Mouse (Mus musculus) limb, embryonic 13.5 days (tissue): ENCODE results near the gene Slc25a38. TPM values are rescaled to one million over a fixed set of nuclear protein-coding genes. Genes with fewer than 3 reads are reported as not detected.

Experiments used
- ATAC-seq: fragments of 200-750 bp; cut with Nextera tagmentation; 2 replicates; pipeline ENCODE4 v1.8.0; 2017; ENCODE audit warnings: low read depth, moderate number of reproducible peaks, moderate TSS enrichment; ENCODE audit not compliant: low FRiP score
- H3K27ac ChIP-seq: fragments of 300-500 bp; sonication (generic); 2 replicates; pipeline ENCODE4 v1.5.1; 2015; ENCODE audit warnings: inconsistent platforms, mild to moderate bottlenecking, moderate library complexity
- H3K27me3 ChIP-seq: fragments of 300-500 bp; sonication (generic); 2 replicates; pipeline ENCODE4 v1.6.1; 2015; ENCODE audit warnings: mild to moderate bottlenecking, inconsistent platforms
- H3K36me3 ChIP-seq: fragments of 300-500 bp; sonication (generic); 2 replicates; pipeline ENCODE4 v1.6.1; 2015; ENCODE audit warnings: inconsistent platforms, mild to moderate bottlenecking, moderate library complexity
- H3K4me1 ChIP-seq: fragments of 300-500 bp; sonication (generic); 2 replicates; pipeline ENCODE4 v1.6.1; 2015; ENCODE audit warnings: inconsistent platforms
- H3K4me2 ChIP-seq: fragments of 300-500 bp; sonication (generic); replicated peaks from 2 replicates; pipeline ENCODE4 v1.6.1; 2015; ENCODE audit warnings: inconsistent platforms, mild to moderate bottlenecking, moderate library complexity
- H3K4me3 ChIP-seq: fragments of 300-500 bp; sonication (generic); 2 replicates; pipeline ENCODE4 v1.5.1; 2015; ENCODE audit warnings: moderate library complexity, mild to moderate bottlenecking, inconsistent platforms
- H3K9ac ChIP-seq: fragments of 300-500 bp; sonication (generic); 2 replicates; pipeline ENCODE4 v1.6.1; 2015; ENCODE audit warnings: mild to moderate bottlenecking, inconsistent platforms
- H3K9me3 ChIP-seq: fragments of 300-500 bp; sonication (generic); 2 replicates; pipeline ENCODE4 v1.6.1; 2016; ENCODE audit warnings: inconsistent platforms
- WGBS: fragments of 180-500 bp; shearing (Covaris S2); methylation state at CpG from one replicate; pipeline ENCODE4 v1.1.7; 2015; 5-methylcytosine and 5-hydroxymethylcytosine counted together
- polyA plus RNA-seq: library from polyadenylated mRNA; unstranded; fragments of >200 nt; fragmentation: Nextera tagmentation; extraction: Ambion mirVana; gene quantifications from 2 replicates; pipeline ENCODE4 v1.2.1, GENCODE M21; 2015

Slc25a38 gene
- polyA plus RNA-seq, 1 experiment from 2014 or later, result 34.0 TPM

DNA sequence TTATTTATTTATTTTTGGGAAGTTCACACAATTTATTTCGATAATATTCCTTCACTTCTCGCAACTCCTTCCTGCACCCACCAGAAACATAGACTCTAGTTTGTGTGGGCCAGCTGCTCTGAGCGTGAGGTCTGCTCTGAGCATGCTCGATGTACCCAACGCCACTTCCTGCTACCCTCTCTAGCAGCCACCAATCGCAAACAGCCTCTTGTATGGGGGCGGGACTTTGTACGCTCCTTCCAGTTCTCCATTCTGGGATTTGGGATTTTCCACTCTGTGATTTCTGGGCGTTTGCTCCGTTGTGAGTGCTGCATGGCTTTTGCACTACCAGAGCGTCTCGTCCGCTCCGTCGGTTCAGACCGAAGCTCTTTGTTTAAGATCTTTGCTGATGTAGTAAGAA is 53.7 kb downstream of the Slc25a38 start:
- ATAC-seq, result no peak
- H3K9me3 ChIP-seq, result no peaks in the 10 kb centered on the region
- H3K9ac ChIP-seq, result no peak overlapping the region
- no peak overlapping the region for H3K4me3 ChIP-seq
- no peaks in the 10 kb centered on the region for H3K27me3 ChIP-seq
- H3K36me3 ChIP-seq, result no peaks in the 10 kb centered on the region
- no peak overlapping the region for H3K27ac ChIP-seq
- H3K4me1 ChIP-seq, result no peaks in the 10 kb centered on the region
- H3K4me2 ChIP-seq, result no peak overlapping the region
- WGBS, result 88% methylated on average over 16 of the region's 16 CpGs

DNA sequence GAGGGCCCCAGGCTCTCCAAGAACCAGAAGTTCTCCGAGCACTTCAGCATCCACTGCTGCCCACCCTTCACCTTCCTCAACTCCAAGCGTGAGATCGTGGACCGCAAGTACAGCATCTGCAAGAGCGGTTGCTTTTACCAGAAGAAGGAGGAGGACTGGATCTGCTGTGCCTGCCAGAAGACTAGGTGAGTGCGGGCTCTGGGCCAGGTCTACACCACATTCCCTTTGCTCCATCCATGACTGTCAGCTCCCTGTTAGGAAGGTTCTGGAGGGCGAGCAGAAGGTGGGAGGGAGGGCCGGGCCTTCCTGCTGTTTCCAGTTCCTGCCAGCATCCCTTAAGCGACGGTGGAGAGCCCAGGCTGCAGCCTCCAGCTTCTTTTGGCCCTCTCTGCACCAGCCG is 57.7 kb downstream of the Slc25a38 start:
- ATAC-seq, result no peak

DNA sequence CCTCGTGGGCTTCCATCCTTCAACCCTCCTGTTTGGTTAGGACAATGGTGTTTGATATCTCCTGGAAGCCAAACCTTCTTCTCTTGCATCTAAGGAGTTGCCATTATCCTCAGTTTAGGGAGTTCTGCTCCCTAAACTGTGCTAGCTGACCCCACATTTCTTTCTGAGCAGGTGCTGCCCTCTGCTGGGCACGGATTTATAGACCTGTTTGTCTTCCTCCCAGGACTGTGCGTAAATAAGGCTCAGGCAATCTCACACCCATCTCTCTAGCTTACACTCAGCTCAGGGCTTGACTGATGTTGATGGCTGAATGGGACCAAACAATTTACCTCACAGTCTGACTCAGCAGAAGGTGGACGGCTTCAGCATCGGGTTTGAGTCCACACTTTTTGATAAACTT is 61.1 kb downstream of the Slc25a38 start:
- Histone ChIP-seq H3K9me3 (0 out of 2 replicates have a peak, but pooled peaks cover 10% of the 10 kb centered on the region), H3K4me3 (no peak overlapping the region), H3K4me1 (no peaks in the 10 kb centered on the region), H3K9ac (no peak overlapping the region), H3K27ac (no peak overlapping the region), H3K4me2 (no peak overlapping the region), H3K27me3 (no peaks in the 10 kb centered on the region), H3K36me3 (no peaks in the 10 kb centered on the region)
- 42% methylated on average over 5 of the region's 5 CpGs for WGBS
- ATAC-seq, result no peak

More for the DNA sequence above, 57.7 kb downstream of the Slc25a38 start:
- no peaks in the 10 kb centered on the region for H3K27me3 ChIP-seq
- H3K9ac ChIP-seq, result no peak overlapping the region
- H3K4me3 ChIP-seq, result no peak overlapping the region
- 0 out of 2 replicates have a peak, but pooled peaks cover 9% of the 10 kb centered on the region for H3K9me3 ChIP-seq
- H3K36me3 ChIP-seq, result no peaks in the 10 kb centered on the region
- H3K27ac ChIP-seq, result no peak overlapping the region
- WGBS, result 61% methylated on average over 11 of the region's 11 CpGs
- no peaks in the 10 kb centered on the region for H3K4me1 ChIP-seq
- no peak overlapping the region for H3K4me2 ChIP-seq

Other genes with a start within 250 kb of the Slc25a38 start
- gene Wdr48, start 215.5 kb upstream of the Slc25a38 start, polyA plus RNA-seq, result 51.5 and 60.3 TPM in 2 replicates
- gene Gorasp1, start 172.8 kb upstream of the Slc25a38 start, polyA plus RNA-seq, result 29.5 and 31.5 TPM in 2 replicates
- gene Ttc21a, start 172.8 kb upstream of the Slc25a38 start, polyA plus RNA-seq, result 0.18 and 0.20 TPM in 2 replicates
- 4.5 and 6.4 TPM in 2 replicates for gene Csrnp1, start 125.7 kb upstream of the Slc25a38 start, polyA plus RNA-seq
- gene Xirp1, start 86.8 kb upstream of the Slc25a38 start, polyA plus RNA-seq, result 0.70 and 1.0 TPM in 2 replicates
- gene Cx3cr1, start 40.5 kb upstream of the Slc25a38 start, polyA plus RNA-seq, result 10.2 and 11.0 TPM in 2 replicates
- 0.76 and 0.97 TPM in 2 replicates for gene Ccr8, start 18.3 kb upstream of the Slc25a38 start, polyA plus RNA-seq
- 1,301 and 1,325 TPM in 2 replicates for gene Rpsa, start 17.3 kb downstream of the Slc25a38 start, polyA plus RNA-seq
- gene Mobp, start 39.3 kb downstream of the Slc25a38 start, polyA plus RNA-seq, result not detected in 2 replicates
- gene Myrip, start 191.1 kb downstream of the Slc25a38 start, polyA plus RNA-seq, result 0.32 and 0.59 TPM in 2 replicates